Mouse (Mus musculus) natural killer cell, adult 2 months (primary cell): Measurements from ENCODE around the gene Ivl.

Experiments used
- DNase-seq, 2 experiments: peaks; one replicate each; pipeline ENCODE4 v3.0.0; 2022; ENCODE audit warnings: low spot score in 2 of 2

The Ivl gene

DNA sequence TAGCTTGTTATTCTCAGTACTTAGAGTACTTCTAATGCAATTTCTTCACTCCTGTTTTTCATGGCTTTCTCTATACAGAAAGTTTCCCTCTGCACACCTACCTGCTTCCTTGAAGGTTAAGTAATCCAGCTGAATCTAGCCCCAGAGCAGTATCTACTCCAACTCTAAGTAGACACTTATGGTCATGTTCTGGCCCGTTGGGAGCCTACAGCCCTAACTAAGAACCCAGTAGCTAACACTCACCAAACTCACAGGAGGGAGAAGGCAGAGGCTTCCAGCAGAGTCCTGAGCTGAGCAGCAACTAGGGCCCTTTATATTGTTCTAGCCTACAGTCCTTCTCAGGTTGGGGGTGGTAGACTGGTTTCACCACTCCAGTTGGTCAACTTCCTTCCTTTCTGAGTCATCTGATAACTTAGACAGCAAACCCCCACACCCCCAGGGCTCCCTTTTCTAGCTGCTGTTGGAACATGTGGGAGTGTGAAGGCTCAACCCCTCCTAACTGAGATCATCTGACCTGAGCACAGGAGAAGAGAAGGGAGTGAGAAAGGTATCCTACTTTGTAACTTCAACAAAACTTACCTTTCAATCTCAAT is at the start of gene Ivl:
Gene Ivl (minus strand): TSS at position 287 of the 593 bp plus-strand sequence.
- no peak for DNase-seq

DNA sequence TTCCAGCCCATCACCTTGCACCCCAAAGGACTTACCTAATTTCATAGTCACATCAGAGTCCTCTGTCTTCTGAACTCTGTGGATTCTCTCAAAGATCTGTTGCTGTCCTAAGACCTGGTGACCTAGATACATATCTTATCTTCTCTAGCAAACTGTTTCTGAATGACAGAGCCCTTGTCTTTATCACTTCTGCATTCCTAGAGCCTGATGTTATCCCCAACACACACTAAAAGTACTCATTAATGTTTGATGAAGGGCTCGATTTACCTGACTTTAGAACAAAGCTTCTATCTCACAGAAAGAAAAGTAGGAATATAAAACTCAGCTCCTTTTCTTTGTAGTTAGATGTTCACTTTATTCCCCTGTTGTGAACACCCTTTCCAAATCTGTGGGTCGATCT is 48.0 kb upstream of the Ivl start, which contains the start of gene Lce6a:
Gene Lce6a (minus strand): TSS at position 101 of the 400 bp plus-strand sequence.
- no peak for DNase-seq

DNA sequence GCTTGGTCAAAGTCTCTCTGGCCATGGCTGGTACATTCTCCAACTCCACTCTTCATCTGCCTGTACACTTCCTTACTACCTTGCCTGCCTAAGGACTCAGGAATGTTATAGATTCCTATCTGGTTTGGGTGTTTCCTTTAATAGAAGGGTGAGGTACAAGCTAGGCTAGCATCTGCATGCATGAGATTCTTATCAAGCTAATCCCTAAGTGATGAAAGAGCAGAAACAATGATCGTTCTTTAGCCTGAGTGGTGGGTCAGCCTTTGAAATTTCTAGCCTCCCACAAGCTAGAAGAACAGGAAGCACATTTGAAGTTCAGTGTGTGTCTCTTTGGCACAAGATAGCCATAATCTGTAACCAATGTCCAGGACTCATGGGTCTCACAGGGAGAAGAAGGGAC is 36.3 kb upstream of the Ivl start:
- DNase-seq = no peak

DNA sequence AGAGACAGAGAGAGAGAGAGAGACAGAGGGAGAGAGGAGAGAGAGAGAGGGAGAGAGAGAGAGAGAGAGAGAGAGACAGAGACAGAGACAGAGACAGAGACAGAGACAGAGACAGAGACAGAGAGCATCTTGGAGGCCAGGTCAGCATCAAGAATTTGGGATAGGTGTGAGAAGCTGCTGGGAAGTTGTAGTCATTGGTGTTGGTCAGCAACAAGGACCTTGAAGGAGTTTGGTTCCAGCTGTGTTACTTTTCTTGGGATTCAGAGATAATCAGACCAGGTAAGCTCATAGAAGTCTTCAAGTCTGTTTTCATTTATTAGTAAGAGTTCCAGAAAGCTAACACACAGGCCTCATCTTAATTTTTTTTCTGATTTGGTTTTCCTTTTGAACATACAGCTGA is 33.9 kb upstream of the Ivl start, which contains the start of gene 2210017I01Rik:
Gene 2210017I01Rik (minus strand): TSS at position 101 of the 400 bp plus-strand sequence.
- DNase-seq = no peak

DNA sequence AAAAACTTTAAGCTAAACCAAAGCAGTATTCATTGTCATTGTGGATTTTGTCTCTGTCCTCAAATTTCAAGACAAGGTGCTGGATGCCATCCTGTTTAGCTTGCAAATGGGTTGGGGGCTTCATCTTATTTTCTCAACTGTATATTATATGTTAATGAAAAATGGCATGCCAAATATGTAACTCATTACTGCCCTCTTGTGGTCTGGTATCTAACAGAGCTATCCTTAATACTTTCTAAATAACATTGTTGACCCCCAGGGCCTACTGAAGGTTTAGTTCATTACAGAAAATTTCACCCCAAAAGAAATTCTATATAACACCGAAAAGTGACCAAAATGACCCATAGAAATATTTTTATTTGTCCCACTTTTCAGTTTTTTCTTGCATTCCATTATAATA is 28.6 kb upstream of the Ivl start:
- DNase-seq = no peak

DNA sequence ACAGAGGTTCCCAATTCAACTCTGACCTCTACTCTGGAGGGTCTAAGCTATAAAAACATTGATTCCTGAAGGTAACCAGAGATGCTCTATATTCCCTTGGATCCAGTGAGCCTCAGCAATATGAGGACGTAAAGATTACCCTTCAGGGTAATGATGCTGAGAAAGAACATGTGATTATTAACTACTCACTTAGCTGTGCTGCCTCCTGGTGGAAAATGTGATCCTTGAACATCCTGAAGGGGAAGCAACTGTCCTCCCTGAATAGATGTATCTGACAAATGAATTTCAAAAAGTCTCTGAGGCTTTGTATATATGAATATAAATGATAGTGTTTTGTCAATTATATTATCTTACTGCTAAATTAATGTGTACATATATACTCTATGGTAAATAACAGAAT is 26.9 kb upstream of the Ivl start:
- no peak for DNase-seq

DNA sequence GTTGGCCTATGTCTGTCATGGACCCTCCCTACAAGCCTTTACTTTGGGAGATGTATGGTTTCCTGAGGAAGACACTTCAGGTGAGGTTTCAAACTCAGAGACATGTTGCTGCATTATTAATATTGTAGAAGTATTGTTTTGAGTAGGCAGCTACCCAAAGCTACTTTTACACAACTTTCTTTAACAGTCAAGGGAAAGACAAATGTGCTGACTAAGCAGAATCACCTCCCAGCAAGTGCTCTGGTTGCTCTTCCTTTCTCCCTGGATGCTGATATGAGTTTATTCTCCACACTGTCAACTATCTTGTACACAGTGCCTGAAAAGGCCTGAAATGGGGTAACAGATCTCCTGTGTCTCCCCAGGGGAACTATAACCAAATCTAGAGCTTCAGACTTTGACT is 26.4 kb upstream of the Ivl start:
- DNase-seq = no peak

DNA sequence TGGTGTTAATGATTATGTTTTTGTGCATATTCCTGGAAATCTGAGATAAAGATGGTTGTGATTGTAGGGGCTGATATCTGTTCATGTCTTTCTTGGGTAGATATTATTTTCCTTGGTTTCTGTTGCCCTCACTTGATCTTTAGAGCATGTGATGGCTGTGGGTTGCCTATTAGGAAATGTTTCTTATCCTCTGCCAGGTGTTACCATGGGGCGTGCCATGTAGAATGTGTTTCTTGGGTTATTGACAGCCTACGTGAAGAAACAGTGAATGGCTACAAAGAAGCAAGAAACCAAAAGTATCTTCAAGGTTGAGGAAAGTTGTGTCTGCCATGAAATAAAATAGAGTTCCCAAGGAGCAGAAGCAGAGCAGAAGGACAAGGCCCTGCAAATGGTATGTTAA is 24.9 kb upstream of the Ivl start:
- DNase-seq = no peak

DNA sequence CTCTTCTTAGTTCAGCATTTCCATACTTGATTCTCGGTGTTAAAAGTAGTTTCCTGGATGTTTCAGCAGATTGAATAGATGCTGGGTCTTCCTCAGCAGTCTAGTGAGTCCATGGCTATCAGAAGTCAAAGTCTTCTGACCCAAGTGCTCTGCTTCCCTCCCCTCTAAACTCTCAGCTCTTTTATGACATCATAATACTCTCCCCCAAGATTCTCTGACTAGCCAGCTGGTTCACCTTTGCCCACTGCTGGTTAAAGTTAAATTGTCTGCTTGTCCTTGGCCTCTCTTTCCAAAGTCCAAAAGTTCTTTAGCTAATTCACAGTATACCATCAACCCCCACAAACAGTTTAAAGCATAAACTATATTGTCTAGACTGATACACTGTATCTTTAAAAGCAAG is 15.3 kb upstream of the Ivl start, which contains the start of gene Smcp:
Gene Smcp (minus strand): TSS at position 140 of the 400 bp plus-strand sequence.
- DNase-seq = no peak

DNA sequence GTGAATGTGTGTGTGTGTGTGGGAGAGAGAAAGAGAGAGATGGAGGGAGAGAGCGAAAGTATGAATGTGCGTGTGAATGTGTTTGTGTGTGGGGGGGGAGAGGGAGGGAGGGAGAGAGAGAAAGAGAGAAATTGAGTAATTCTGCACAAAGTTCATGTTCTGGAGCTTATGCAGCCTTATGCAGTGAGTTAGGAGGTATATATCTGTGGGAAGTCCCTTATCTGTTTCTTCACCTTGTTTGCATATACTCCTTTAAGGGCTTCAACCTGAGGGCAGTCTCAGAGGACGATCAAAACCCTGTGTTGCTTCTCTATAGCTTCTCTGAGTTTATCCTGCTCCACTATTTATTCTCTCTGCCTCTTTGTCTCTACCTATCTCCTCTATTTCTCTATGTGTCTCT is 13.7 kb upstream of the Ivl start:
- no peak for DNase-seq

DNA sequence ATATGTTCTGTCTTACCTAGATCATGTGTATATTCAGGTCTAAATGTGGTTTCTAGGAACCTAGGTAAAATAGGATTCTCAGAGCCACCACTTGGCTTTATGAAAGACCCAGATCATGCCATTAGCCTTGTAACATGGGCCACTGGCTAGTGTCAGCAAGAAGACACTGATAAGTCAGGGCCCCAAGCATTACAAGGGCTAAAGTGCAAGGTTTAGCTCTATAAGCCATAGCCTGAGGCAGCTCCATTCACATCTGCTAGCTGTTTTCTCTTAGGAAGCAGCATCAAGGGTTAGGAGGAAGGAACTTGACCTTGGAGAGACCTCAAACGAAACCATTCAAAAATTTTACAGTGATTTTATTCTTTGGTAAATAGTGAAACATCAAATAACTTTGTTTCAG is 11.5 kb upstream of the Ivl start:
- no peak for DNase-seq

DNA sequence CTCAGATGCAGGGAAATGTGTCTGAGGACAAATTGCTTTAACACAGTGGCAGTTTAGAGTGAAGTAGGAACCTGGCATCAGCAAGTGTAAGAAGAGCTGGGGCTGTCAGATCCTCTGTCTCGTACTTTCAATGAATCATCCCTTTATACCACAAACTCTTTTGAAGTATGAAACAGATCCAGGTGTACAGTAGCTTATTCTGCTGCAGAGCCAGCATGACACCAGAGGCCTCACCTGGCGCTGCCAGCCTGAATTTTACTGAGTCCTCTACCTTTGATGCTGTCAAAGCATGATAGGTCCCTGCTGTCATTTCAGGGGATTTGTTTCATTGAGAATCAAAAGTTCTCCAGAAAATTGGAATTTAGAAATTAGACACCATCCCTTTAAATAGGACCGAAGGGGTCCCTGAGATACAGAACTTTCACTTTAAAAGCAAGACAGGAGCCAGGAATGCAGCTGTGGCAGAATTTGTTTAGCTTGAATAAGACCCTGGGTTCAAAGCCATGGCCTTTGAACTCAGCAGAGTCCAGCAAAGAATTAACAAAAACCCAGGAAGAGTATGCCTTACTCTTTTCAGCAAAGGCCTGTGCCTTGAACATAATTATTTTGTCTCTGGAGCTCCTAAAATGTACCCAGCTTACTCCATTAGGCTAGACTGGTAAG is 9.8 kb upstream of the Ivl start:
- no peak for DNase-seq

DNA sequence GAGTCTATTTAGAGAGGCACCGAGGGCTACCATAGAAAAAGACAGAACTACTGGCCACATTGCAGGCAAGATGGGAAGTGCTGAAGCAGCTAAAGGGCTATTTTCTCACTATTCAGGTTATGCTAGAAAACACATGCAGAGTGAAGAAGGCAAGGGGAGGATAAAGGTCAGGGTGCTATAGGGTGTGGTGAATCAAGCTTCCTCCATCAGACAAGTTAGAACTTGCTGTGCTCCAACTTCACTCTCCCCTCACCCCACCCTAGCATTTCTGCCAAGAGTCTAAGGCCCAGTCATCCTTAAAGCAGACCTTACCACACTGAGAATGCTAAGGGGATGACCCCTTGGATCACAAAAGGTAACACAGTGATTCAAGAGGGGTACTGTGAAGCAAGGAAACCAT is 6.0 kb upstream of the Ivl start:
- no peak for DNase-seq

DNA sequence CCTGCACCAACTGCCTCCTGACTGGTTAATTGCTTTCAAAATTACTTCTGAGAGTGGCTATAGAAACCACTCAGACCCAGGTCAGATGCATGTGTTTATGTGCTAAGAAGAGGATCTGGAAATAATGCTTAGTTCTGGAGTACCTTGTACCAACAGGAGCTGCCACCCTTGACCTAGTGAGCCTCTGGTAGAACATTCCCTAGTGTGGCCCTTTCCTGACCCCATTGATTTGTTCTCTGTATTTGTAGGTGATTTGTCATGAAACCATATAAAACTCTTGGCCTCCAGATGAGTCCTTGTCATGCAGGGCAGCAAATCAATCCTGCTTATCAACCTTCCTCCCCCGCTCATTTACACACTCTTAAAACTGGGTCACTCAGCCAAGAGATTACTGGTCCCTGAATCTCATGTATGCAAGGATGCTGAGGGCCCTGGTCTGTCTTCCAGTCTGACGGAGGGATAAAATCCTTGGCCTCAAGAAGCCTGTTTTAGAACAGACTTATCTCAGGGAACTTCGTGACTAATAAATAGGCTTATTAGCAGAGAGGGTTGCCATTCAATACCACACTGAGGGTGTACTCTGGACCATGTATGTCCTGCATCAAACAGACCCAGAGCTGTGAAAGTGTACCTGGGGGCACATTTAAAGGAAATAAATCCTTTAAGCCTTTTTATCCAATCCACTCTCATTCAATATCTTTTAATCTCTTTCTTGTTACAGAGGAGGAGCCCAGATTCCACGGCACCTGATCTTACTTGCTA is 5.3 kb upstream of the Ivl start:
- no peak for DNase-seq

DNA sequence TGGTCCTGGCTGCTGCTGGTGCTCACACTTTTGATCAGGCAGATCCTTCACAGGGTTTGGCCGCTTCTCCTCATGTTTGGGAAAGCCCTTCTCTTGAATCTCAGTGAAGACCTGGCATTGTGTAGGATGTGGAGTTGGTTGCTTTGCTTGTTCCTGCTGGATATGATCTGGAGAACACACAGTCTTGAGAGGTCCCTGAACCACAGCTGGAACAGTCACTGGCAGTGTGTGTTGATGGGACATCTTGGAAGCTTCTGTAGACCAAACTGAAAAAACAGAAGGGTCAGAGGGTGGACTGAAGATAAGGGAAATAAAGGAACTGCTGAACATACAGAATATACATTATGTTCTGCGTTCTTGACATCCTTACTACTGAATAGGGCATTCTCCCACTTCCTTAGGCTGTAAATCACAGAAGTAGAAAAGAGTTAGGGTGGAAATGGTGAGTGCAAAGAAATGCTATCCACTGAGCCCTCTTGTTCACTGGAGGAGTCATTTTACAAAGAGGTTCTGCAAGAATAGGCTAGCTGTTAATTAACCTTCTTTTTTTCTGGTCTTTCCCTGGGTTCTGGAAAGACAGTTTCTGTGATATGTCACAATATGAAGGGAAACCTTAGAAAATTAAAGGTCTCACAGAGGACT is 900 bp downstream of the Ivl start:
- no peak for DNase-seq

DNA sequence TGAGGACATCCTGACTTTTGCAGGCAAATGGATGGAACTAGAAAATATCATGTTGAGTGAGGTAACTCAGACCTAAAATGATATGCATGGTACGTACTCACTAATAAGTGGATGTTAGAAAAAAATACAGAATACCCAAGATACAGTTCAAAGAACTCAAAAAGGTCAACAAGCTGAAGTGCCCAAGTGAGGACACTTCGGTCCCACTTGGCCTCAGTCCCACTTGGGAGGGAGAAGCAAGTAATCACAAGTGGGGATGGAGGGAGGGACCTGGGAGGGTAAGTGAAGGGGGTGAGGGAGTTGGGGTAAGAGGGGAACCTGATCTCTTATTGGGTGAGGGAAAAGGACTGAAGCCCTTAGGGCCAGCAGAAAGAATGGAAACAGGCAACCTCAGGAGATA is 4.8 kb downstream of the Ivl start:
- DNase-seq = no peak

DNA sequence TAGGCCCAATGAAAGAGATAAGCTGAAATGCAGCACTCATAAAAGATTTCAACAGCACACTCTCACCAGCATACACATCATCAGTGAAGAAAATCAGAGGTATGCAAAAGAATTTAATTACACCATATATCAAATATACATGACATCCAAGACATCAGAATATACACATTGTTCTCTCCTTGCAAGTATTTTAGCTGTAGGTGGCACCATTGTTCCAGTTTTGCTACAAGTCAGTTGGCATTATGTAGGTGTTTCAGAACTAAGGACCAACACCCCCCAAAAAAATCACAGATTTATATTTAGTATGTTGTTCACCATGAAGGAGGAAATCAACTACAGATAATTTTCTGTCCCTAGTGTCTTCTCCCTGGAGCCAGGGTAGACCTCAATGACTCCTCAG is 8.1 kb downstream of the Ivl start:
- DNase-seq = no peak

DNA sequence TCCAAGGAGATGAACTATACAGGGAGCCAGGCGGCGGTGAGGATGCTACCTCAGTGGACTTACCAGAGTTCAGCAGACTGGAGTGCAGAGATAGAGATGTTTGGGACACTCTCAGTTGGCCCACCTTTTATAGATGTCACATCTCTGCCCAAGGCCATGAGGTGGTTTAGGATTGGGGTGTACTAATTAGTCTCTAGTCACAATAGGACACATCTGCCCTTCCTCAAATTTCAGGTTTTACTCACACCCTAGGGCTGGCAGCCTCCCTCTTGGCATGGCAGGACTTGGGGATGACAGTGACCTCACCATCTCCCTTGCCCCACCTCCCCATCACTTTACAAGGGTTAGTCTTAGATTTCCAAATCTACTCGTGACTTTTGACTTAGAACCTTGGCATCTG is 39.1 kb downstream of the Ivl start, which contains the start of gene 2310046K23Rik:
Gene 2310046K23Rik (minus strand): TSS at position 101 of the 400 bp plus-strand sequence.
- DNase-seq = no peak
